Mouse (Mus musculus) heart, postnatal 0 days (tissue): Measurements from ENCODE around the gene Ppm1l.

Experiments
- CTCF ChIP-seq: IDR thresholded peaks from 2 replicates; pipeline ENCODE4 v1.5.1; 2016; ENCODE audit warnings: antibody characterized with exemption, control low read depth, low read depth
- EP300 ChIP-seq: IDR thresholded peaks from 2 replicates; pipeline ENCODE4 v1.6.1; 2016; ENCODE audit warnings: antibody characterized with exemption, low read depth

DNA sequence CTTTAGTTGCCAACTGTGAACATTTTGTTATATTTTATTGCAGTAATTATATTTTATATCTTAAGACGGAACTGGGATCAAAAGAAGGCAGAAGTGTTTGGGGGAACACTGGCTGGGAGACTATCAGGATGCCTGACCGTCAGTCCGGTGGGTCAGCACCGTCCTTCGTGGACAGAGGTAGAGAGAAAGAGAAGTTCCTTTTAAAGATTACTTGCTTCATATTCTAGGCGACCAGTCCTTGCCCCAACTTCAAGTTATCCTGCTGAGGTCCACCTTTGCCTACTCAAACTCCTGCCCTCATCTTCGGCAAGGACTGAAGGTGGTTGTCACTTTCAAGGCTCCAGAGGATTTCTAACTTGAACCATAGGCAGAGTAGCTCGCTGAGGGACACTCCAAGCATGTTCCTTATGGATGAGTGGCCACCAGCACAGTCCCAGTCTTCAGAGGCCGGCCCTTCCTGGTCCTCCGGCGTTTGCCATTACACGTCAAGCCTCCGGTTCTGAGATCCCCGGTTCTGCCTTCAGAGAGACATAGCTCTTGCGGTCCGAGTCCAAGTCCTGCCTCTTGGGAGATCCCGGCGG, 761 bp upstream of the Ppm1l start:
- TF ChIP-seq CTCF (no peak), EP300 (no peak)
